Mouse (Mus musculus) stomach, postnatal 0 days (tissue): ENCODE results near the gene Cd160.

Experiments used
- CTCF ChIP-seq: IDR thresholded peaks from 2 replicates; pipeline ENCODE4 v1.5.1; 2016; ENCODE audit warnings: antibody characterized with exemption, low read depth, mild to moderate bottlenecking, moderate library complexity
- EP300 ChIP-seq: optimal IDR thresholded peaks from 2 replicates; pipeline ENCODE3; 2016; ENCODE audit warnings: antibody characterized with exemption

DNA sequence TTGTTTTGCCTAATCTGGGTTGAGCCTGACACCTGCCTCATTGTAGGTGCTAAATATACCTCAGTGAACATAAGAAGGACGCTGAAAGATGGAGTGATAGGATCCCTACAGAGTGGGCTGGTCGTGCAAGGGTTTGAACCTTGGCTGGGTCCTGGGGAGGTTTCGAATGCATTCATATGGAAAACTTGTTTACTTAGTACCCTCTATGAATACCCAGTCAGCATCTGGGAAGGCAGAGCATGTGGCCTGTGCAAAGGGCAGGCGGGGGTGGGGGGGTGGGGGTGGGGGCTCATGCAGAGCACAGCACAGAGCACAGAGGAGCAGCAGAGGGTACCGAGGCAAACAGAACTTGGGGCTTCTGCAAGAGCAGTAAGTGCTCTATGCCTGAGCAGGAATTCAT, 3.8 kb upstream of the Cd160 start:
- TF ChIP-seq EP300 (no peak), CTCF (no peak)
